Mouse (Mus musculus) cortical plate, adult 2 months (tissue): ENCODE results near the gene Sar1b.

Experiments used
- CTCF ChIP-seq: fragments of 200-500 bp; IDR thresholded peaks from 2 replicates; pipeline ENCODE4 v1.5.1; 2011; ENCODE audit warnings: mild to moderate bottlenecking, control low read depth, low read length; ENCODE audit not compliant: insufficient read depth; ENCODE audit errors: extremely low read depth
- POLR2A ChIP-seq: fragments of 200-500 bp; IDR thresholded peaks from 2 replicates; pipeline ENCODE4 v1.6.1; 2011; ENCODE audit warnings: mild to moderate bottlenecking, low read length, control low read depth; ENCODE audit not compliant: insufficient read depth; ENCODE audit errors: extremely low read depth

- TF ChIP-seq POLR2A = no peak
- peak; percentile 40 for TF ChIP-seq CTCF
Observed at GRCm38 (mm10) chr11:51785926-51786325, 22.4 kb downstream of the Sar1b start.
